Mouse (Mus musculus) natural killer cell, adult 2 months (primary cell): ENCODE measurements around the gene Nln.

Source experiments
- DNase-seq, 2 experiments: peaks; one replicate each; pipeline ENCODE4 v3.0.0; 2022; ENCODE audit warnings: low spot score in 2 of 2

Nln gene

DNA sequence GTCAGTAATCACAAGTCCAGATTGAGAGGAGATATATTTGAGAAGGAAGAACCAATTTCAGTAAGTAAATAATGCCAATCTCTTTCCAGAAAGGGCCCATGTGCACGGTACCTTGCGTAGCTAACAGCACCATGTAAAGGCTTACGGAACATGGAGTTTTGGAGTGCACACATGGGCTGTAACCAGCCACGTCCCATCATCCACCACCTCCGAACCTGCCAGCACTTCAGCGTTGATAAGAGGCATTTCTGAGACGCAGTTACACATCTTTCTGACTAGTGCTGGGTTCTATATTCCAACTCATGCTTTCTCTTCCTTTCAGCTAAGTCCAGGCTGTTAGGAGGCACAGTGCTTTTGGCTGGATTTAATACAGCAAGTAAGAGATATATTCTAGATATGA lies 12.2 kb downstream of the Nln start:
- DNase-seq, result no peak

DNA sequence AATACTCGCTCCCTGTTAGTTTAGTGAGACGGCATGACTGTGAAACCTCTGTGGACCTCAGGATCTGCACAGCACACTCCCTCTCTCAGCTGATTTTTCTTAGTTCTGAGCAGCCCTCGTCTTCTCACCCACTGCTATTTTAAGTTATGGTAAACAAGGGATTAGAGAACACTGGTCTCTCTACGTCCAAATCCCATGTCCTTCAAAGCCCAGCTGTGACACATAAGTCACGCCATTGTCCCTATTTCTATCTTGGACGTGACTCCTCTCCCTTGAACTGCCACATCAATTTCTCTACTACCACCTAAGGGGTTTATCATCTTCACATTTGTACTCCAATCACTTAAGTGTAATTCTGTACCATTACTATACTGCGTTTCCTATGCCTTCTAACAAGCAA lies 13.5 kb downstream of the Nln start:
- no peak for DNase-seq

DNA sequence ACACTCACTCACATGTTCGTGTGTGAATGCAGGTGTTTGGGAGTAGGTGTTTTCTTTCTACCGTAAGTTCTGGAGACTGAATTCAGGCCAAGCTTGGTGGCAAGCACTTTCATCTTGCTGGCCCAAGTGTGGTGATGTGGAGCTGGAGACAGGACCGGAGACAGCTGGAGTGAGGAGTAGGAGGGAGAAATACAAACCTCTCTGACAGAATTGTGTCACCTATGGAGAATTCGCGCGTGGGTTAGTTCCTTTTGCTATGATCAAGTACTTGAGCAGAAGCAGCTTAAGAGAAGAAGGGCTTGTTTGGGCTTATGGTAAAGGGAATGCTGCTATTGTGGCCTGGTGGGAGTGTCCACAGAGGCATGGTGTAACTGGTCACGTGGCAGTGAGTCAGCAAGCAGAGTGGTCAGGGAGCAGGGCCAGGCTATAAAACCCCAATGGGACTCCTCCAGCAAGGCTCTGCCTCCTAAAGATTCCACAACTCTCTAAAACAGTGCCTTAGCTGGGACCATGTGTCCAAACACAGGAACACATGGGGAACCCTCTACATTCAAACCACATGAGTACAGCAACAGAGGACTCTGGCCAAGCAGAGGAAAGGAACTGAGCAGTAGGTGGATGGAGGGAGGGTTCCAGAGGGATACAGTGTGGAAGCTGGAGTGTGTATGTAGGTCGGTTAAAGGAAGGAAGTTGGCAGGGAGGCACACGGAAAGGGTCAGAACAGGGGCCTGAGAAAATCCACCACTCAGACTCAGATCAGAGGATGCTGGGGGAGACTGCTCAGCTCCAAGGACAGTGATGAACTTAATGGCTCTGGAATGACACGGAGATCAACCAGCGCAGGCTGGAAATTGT lies 14.7 kb downstream of the Nln start:
- DNase-seq, result no peak

DNA sequence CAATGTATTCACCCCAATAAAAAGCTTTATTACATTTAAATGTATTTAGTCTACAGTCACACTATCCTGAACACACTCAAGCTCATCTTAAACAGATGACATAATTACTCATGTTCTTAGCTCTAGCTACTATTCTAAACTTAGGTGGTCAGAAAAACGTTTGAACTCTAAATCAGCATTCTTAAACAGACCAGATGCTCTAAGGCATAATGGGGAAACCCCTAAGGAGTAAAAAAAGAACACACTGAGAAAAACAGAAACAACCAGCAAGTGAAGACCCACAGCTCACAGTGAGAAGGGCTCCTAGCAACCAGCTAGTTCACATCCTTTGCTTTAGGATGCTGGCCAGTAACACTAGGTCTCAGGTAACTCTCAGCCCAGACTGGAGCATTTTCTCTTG lies 17.7 kb downstream of the Nln start:
- DNase-seq, result no peak

DNA sequence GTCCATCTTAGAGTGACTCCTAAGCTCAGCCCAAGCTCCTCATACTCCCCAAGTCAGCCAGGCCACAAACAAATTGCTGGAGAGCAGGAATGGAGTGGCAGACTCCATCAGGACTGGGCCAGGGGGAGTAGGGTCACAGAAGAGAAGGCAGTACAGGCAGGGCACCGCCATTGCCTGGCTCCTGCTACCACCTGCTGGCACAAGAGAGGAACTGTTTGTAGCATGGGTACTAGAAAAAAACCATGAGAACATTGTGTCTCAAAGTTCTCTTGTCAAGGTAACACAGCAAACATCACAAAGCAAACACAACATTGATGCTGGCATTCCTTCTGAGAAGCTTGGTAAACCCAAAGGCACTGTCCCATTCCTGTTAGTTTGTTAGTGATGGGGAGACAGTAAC lies 20.0 kb downstream of the Nln start:
- DNase-seq, result peak in 1 of 2 experiments; percentile 39

DNA sequence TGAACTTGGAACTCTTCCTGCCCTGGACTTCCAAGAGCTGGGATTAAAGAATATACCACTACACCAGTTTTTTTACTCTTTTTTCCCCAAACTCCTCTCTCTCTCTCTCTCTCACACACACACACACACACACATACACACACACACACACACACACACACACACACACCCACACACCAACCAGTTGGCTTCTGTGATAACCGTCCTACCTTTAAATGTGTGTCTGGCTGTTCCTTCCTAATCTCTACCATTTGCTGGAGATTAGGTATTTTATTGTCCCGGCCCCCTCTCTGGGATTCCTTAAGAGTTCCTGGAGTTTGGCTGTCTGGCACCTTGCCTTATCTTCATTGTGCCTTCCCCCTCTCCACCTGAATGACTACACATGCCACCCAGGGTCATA lies 24.8 kb downstream of the Nln start:
- no peak for DNase-seq

DNA sequence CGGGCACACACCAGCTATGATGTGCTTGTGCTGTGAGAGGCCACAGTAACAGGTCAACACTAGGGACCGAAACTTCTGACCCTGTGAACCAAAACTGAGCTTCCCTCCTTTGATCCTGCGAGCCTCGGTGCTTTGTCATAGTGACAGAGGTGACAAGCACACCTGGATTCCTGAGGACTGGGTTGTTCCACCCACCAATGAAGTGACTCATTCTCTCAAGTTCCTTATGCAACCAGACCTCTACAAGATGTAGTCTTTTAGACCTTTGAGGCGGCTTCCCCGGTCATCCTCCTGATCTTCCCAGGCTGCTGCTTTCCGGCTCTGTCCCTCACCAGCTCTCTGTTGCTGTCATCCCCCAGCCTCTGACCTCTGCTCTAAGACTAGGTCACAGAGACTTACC lies 26.9 kb downstream of the Nln start:
- DNase-seq, result no peak

DNA sequence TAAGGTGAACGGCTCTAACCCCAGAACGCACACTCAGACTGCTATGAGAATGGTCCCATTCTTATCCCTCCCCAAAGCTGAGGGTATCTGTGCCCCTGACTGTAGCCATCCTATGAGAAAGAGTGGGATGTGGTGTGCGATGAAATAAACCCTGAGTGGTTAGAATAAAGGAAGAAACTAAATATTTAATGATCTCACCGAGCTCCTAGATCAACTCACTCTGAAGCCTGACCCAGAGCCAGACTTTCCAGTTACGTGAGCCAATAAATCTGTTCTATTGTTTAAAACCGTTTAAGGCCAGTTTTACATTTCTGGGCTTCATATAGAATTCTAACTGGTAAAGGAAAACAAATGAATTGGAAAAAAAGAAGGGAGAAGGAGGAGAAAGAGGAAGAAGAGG lies 32.4 kb downstream of the Nln start:
- DNase-seq, result no peak

DNA sequence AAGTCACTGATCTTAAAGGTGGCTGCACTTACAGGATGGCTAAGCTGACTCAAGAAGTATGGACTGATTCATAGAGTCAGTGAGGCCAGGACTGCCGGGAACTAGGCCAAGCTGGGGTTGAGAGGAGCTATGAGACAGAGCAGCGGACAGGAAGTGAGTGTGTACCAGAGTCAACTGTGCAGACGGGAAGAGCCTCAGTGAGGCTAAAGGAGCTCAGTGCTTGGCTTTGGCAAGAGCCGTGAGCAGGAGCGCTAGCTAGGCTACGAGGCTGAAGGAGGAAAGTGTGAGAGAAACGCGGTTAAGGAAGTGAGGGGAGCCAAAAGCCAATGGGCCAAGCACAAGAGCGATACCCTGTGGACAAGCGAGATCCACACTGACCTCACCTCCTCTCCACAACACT lies 34.7 kb downstream of the Nln start:
- DNase-seq, result no peak

DNA sequence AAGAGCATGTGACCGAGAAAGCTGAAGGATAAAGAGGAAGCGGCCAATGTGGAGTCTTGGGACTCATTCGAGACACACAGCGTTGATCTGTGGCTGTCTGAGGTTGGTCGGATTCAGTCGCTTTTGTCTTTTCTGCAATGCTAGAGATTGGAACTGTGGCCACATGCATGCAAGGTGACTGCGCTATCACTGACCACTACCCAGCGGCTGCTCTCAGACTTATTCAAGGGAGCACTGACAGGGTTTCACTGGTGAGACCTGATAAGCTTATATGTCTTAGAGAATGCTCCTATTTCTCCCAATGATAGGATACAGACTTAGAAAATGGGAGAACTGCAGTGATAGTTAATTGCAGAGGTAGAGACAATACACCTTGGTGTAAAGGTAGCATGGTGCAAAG lies 35.2 kb downstream of the Nln start:
- no peak for DNase-seq

DNA sequence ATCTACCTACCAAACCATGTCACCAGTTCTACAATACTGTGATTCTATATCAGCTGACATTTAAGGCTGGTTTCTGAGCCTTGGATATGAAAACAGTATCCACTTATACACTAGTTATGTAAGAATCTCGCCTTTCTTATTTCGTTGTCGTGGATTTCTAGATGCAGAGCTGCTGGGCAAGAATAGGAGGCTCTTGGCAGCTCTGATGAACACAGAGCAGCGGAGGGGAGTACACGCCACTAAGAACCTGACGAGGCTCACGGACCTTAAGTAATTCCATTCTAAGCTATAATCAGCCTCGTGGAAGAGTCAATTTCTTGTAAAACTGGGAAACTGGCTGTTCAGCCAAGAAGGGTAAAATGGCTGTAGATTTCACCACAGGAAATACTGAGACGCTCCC lies 37.1 kb downstream of the Nln start:
- no peak for DNase-seq

DNA sequence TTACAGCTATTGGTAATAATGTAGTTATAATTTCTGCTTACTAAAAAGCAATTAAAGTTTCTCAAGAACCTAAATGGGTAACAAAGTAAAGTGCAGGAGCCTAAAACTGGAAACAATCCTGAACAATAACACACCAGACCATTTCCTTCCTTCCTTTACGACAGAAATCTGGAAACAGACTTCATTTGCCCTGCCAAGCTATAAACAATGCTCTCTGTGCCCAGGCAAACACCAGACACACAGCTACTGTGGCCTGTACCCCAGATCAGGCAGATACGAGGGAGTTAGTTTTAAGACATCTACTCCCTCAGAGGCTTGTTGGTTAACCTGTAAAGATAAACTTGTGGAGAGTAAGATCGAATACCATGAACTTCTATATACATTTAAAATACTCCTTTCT lies 38.7 kb downstream of the Nln start:
- DNase-seq, result no peak

DNA sequence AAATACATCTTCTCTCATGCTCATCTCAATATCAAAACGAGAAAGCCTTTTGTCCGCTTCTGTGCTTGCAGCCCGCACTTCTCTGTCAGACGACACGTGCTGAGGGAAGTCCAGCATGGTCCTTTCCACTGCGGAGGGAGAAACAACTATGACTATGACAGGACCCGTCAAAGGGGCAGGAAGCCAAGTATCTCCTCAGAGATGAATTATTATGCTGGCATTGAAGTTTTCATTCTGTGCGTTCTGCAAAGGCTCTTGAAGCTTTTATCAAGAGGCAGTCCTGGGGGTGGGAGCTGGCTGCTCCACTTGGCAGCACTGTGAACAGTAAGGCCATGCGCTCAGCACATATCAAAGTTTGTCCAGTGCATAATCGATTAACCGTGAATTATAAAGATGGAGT lies 40.2 kb downstream of the Nln start:
- DNase-seq, result no peak

DNA sequence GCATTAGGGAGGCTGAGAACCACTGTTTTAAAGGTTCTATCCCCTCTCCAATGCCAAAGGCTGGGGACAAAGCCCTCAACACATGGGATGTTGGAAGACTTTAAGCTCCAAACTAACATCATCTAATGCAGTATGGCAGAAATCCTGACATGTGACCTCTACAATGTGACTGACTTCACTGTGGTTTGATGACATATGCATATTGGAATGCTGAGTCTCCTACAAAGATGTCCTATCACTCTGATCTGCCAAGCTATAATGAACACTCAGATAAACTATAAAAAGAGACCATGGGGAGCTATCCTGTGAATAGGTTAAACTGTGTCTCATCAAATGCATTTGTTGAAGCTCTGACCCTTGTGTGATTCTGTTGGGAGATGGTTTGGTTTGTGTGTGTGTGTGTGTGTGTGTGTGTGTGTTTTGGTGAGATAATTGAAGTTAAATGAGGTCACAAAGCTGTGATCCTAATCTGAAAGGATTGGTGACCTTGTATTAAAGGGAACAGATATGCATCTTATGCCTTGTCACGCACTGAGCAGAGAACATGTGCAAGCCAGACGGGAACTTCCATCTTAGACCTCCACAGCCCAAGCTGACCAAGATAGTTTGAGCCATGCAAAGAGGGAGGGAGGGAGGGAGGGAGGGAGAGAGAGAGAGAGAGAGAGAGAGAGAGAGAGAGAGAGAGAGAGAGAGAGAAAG lies 43.6 kb downstream of the Nln start:
- DNase-seq, result no peak

DNA sequence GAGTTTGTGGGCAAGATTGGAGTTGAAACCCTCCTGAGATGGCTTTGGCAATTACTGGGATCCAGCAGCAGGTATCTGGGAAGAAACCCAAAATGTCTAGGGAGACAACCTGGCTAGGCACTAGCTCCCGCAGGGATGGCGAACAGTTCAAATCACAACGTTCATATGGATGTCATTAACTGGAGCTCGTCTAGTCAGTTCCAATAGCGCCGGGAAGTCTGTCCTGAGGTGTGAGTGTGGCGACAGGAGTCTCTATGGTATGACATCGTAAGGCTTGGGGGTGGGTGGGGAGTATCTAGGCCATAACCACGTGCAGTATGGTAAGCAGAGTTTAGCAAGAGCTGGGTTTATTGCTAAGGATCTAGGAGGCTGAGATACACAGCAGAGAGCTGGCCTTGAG lies 46.4 kb downstream of the Nln start:
- no peak for DNase-seq

DNA sequence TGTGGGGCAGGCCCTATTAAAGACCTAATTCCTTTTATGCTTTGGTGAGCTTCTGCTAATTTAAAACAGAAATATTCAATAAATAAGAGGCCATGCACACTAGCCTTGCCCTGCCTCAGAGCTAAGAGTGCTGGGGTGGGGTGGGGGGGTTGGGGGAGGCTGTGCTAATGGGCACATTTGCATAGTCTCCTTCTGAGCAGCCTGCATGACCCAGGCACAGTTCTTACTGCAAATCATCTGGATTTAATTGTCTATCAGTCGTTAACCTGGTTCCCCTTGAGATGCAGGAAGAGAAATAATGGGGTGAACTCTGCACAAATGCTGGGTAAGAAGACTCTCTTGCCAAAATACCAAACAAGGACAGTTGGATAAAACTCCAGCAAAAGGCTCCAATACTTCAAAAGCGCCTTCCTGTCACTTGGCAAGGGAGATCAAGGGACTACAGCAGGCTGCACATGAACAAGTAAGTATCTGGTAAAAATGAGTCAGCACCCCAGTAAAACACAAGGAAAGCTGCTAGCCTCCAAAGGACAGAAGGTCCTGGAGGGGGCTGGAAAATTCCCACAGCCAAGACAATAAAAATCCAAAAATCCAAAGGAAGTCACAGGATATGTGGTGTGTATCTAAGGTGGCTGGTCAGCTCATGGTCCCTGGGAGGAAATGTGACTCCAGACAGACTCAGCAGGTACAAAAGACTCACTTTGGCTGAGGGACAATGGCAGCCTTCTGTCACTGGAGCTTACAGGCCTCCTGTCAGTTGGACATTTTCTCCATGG lies 47.3 kb downstream of the Nln start:
- DNase-seq, result no peak

DNA sequence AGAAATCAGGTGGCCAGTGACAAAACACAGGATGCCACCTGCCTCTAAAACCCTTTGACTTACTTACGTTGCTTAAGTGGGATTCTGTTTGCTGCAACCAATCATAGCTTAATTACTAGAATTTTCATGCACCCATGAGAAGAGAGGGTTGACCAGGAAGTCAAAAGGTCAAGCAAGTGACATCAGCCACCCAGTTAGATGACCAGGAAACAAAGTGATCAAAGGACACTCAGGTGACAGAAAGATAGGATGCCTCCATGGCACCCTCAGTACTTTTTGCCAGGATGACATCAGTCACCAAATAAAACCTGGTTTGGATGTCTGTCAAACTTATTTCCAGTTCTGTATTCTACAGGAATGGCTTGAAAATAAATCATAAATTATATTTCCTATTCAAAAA lies 49.2 kb downstream of the Nln start:
- DNase-seq, result no peak

DNA sequence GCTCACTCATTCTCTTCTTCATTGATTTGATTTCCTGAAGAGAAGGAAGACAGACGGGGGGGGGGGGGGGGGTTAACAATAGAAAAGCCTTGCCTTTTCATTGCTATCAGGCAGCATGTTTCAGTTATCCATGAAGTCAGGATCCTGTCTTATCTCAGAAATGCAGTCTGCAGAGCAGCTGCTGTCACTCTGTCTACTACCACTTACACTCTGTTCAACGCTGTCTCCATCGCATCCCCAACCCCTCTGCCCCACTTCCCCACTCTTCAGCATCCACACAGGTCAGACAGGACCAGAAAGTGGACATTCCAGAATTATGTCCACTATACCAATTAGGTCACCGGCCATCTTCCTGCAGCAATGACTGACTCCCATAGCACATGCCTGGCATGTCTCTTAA lies 49.9 kb downstream of the Nln start:
- DNase-seq, result no peak

DNA sequence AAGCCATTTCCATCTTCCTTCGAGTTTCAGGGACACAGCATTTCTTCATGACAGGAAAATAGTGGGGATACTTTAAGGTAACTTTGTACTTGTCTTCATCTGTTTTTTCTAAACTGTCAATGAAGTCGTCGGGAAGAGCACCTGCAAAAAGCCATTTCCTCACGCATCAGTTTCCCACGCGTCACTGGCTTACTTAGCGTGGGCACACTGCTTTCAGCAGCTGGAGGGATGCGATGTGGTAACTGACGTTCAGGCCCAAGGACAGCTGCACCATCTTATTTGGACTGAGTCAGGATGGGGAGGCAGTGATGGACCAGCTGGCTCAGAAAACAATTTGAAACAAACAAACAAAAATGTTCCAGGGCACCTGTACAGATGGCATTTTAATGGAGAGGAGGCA lies 50.7 kb downstream of the Nln start:
- DNase-seq, result no peak

DNA sequence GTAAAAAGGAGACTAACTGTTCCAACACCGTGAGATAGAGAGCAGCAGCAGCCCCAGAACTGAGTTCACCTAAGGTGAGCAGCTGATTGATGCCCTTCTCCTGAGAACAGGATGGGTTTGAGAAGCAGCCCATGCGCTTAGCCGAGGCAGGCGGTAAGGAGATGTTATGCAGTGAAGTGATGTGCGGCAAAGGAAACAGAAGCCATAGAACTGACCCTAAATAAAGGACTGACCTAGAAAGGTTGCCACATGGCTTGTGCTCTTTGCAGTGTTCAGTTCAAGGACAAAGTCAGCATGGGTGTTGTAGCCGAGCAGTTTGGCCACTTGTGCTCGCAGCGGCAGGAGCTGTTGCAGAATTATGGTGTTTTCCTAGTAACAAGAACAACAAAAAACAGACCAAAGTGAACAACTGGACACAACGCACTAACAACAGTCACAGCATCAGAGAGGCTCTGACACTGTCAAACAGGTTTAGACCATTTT lies 57.1 kb downstream of the Nln start:
- DNase-seq, result no peak

DNA sequence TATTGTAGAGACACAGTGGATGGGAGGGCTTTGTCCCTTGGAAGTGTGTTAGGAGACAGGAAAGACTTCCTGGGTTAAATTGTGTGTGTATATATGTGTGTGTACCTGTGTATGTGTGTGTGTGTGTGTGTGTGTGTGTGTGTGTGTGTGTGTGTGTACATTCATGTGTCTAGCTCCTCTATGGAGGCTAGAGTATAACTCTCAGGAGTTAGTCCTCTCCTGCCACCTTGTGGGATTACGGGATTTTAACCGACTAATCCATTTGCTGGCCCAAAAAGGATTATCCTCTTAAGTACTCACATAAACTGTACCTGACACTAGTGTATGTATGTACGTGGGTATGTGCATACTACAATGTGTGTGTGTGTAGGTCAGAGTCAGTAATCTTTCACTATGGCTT lies 60.6 kb downstream of the Nln start:
- DNase-seq, result no peak

DNA sequence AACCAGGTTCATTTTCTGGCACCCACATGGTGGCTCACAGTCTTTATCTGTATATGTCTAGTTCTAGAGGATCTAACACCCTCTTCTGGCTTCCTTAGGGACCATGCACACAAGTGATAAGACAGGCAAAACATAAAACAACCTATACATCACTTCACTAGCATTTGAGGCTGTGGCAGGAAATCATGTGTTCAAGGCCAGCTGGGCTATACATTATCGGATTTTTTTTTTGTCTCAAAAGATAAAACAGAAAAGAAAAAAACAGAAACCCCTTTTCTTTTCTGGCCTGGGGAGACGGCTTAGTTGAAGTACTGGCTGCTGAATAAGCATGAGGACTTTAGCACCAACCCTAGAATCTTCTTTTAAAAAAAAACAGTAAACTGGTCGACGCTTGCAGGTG lies 64.3 kb downstream of the Nln start:
- DNase-seq, result no peak

DNA sequence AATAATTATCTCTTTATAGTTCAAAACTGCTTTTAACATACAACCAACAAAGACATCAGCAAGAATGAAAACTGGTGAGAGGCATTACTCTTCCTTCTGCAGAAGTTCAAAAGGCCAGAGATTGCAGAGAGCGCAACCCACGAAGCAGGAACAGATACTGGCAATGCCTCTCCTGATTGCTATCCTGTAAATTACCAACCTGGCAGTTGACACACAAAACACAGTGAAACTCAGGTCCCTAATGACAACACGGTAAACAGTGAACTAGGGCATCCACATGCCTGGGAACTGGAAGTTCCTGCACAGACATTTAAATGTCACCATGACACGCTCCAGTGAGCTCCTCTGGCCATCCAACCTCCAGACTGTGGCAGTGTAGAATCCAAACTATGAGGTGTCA lies 65.1 kb downstream of the Nln start:
- no peak for DNase-seq
